Mouse (Mus musculus): Measurements from ENCODE around the gene Eif2s3y. TPM values are rescaled to one million over a fixed set of nuclear protein-coding genes. Genes with fewer than 3 reads are reported as not detected.

Eif2s3y gene
- total RNA-seq (2014; rRNA removed) (18.6 and 20.3 TPM in 2 replicates), polyA plus RNA-seq (2015; fragmentation: Nextera tagmentation; extraction: Ambion mirVana) (97.5 TPM in 1 of 2 replicates, not detected in the other)

DNA sequence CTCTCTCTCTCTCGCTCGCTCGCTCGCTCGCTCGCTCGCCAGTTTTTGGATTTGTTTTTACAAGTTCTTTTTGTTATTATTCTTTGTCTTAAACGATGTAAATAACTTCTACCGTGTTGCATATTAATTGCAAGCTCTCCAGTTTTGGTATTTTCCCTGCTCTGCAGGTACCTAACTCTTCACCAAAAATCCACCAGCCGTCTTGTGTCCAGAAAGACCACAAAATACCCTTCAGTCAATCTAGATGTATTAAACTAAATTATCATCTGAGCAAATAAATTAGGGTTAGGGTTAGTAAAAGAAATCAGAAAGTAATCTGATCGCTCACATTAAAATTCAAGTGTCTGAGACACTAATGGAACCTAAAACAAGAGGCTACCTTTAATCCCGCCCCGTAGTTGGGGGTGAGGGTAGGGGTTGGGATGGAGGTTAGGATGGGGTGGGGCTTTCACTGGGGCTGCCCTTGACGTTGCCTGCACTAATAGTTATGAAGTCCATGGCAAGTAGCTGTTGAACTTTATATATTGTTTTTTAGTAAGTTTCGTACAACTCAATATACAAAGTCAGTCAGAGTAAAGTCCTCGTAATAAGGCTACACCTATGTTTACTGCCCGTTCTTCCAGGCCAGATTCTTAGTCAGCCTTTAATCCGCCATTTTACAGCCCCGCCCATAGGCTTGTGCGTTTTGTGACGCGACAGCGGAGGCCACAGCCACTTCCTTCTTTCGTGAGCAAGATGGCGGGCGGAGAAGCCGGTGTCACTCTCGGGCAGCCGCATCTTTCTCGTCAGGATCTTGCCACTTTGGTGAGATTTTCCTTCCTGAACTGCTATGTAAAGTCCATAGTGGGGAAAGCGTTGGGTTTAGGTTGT, at the start of gene Eif2s3y:
Gene Eif2s3y (plus strand): TSS at position 662 of the 870 bp plus-strand sequence.
- no peak within 1 kb of the TSS for H3K9ac ChIP-seq (replicated peaks; ENCODE audit: low read length)
- no peak within 1 kb of the TSS for H3K27ac ChIP-seq
- H3K4me2 ChIP-seq (ENCODE audit: low read depth, low read length), result peak within 1 kb of the TSS; percentile 38; the same call in 1 of the 2 replicates
- H3K9me3 ChIP-seq (ENCODE audit: low read length), result no peaks in the 10 kb centered on the region
- WGBS, result 41% methylated on average over 9 of the region's 31 CpGs
- peak within 1 kb of the TSS; percentile 36 for H3K4me3 ChIP-seq (ENCODE audit: low read length)
- ATAC-seq (peak; percentile 97), DNase-seq (ENCODE audit: low spot score) (peak; percentile 66)
- H3K27me3 ChIP-seq (ENCODE audit: insufficient read depth, low read length), result no peaks in the 10 kb centered on the region
- no peaks in the 10 kb centered on the region for H3K4me1 ChIP-seq (ENCODE audit: insufficient read depth, low read length)
- H3K36me3 ChIP-seq (ENCODE audit: insufficient read depth, low read length), result no peaks in the 10 kb centered on the region
- TF ChIP-seq CTCF (IDR thresholded peaks at IDR 0.05; ENCODE audit: low read depth), result no peak

Small RNA genes within 50 kb of the gene (microRNA-seq; reads per million reads assigned to microRNA genes)
- 0 reads per million in 2 experiments for gene Gm47281

Other genes with a start within 250 kb of the Eif2s3y start
- gene Zfy1, start 213.1 kb upstream of the Eif2s3y start, total RNA-seq (2014; rRNA removed), result not detected in 2 replicates
- not detected in 2 replicates for gene Zfy1, start 213.1 kb upstream of the Eif2s3y start, polyA plus RNA-seq (2015; fragmentation: Nextera tagmentation; extraction: Ambion mirVana)
- 0.05 and 0.22 TPM in 2 replicates for gene Uba1y, start 191.9 kb upstream of the Eif2s3y start, total RNA-seq (2014; rRNA removed)
- 0.18 TPM in 1 of 2 replicates, not detected in the other for gene Uba1y, start 191.9 kb upstream of the Eif2s3y start, polyA plus RNA-seq (2015; fragmentation: Nextera tagmentation; extraction: Ambion mirVana)
- 8.5 and 9.8 TPM in 2 replicates for gene Kdm5d, start 112.8 kb upstream of the Eif2s3y start, total RNA-seq (2014; rRNA removed)
- gene Kdm5d, start 112.8 kb upstream of the Eif2s3y start, polyA plus RNA-seq (2015; fragmentation: Nextera tagmentation; extraction: Ambion mirVana), result 12.1 TPM in 1 of 2 replicates, not detected in the other
- 11.0 and 11.2 TPM in 2 replicates for gene Uty, start 235.2 kb downstream of the Eif2s3y start, total RNA-seq (2014; rRNA removed)
- gene Uty, start 235.2 kb downstream of the Eif2s3y start, polyA plus RNA-seq (2015; fragmentation: Nextera tagmentation; extraction: Ambion mirVana), result 13.4 TPM in 1 of 2 replicates, not detected in the other